Mouse (Mus musculus) cerebellum, adult 18-20 months (tissue): Measurements from ENCODE around the gene Car5a.

Experiments used
- DNase-seq, 2 experiments: peaks; one replicate each; pipeline ENCODE4 v3.0.0; 2021

Car5a gene

GRCm38 (mm10) chr8:121954981-121955555 lies 10.4 kb upstream of the Car5a start:
- no peak for DNase-seq

GRCm38 (mm10) chr8:121953821-121954545 lies 9.3 kb upstream of the Car5a start:
- DNase-seq = no peak

GRCm38 (mm10) chr8:121952800-121953199 lies 8.1 kb upstream of the Car5a start:
- no peak for DNase-seq

- no peak for DNase-seq
Observed at GRCm38 (mm10) chr8:121952122-121952521, 7.4 kb upstream of the Car5a start.

- DNase-seq = no peak
Observed at GRCm38 (mm10) chr8:121951656-121952009, 6.9 kb upstream of the Car5a start.

- DNase-seq = peak; percentile 60 to 75
Observed at GRCm38 (mm10) chr8:121950749-121951655, 6.3 kb upstream of the Car5a start.

GRCm38 (mm10) chr8:121949941-121950748 lies 5.4 kb upstream of the Car5a start:
- DNase-seq = peak; percentile 98 to 100

GRCm38 (mm10) chr8:121949222-121949800 lies 4.6 kb upstream of the Car5a start, which contains the start of gene Banp:
Gene Banp (plus strand): TSS chr8:121949750.
- DNase-seq = no peak

GRCm38 (mm10) chr8:121948321-121949145 lies 3.8 kb upstream of the Car5a start:
- no peak for DNase-seq

GRCm38 (mm10) chr8:121947753-121948141 lies 3.0 kb upstream of the Car5a start:
- peak; percentile 62 to 66 for DNase-seq

GRCm38 (mm10) chr8:121947047-121947752 lies 2.5 kb upstream of the Car5a start:
- no peak for DNase-seq

GRCm38 (mm10) chr8:121946351-121946750 lies 1.6 kb upstream of the Car5a start:
- no peak for DNase-seq

GRCm38 (mm10) chr8:121943716-121944115 lies 988 bp downstream of the Car5a start:
- DNase-seq = no peak

GRCm38 (mm10) chr8:121943057-121943540 lies 1.6 kb downstream of the Car5a start:
- no peak for DNase-seq

- DNase-seq = no peak
Observed at GRCm38 (mm10) chr8:121938732-121939131, 6.0 kb downstream of the Car5a start.

- DNase-seq = no peak
Observed at GRCm38 (mm10) chr8:121936391-121936790, 8.3 kb downstream of the Car5a start.

GRCm38 (mm10) chr8:121935341-121936294 lies 9.1 kb downstream of the Car5a start:
- DNase-seq = peak; percentile 77 to 79

GRCm38 (mm10) chr8:121934923-121935322 lies 9.8 kb downstream of the Car5a start:
- no peak for DNase-seq

GRCm38 (mm10) chr8:121934506-121934905 lies 10.2 kb downstream of the Car5a start:
- peak; percentile 41 to 60 for DNase-seq
